Mouse (Mus musculus): ENCODE measurements around the gene Adap1. TPM values are rescaled to one million over a fixed set of nuclear protein-coding genes. Genes with fewer than 3 reads are reported as not detected.
A peak's percentile ranks its signal among the peaks of the same experiment; 100 is the strongest.

The Adap1 gene
- polyA plus RNA-seq, 1 experiment from 2014 or later = 7.7 TPM

DNA sequence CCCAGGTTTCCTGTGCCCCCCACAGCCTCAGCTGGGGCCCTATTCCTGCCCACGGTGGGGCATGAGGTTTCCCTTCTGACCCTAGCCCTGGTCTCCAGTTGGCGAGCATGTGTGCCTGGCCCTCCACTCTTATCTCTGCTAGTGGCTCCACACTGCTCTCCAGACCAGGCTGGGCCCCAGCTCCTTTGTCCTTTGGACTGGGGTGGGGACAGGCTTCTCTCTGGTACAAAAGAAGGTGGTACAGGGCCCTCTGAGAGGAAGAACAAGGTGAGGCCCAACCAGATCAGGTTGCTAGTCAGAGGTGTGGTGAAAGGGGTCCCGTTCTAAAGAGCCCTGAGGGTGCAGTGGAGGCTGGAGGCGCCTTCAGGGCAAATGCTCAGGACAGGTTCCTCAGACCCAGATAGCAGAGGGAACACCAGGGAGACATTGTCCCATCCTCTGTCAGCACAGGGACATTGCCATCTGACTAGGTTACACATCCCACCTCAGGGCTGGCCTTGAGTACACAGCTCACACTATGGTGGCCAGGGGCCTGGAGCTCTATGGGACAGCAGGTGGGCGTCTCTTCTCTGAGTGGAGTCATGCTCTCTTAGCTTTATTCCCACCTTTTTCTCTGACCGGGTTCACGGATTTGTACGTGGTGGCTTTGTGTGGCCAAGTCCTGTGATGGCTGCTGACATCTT lies 7.3 kb upstream of the Adap1 start:
- ATAC-seq (ENCODE audit: insufficient read depth, low FRiP score, low TSS enrichment) = no peak
- H3K4me3 ChIP-seq (ENCODE audit: low read depth, low read length) = no peak overlapping the region
- H3K4me2 ChIP-seq (ENCODE audit: low read depth) = no peak overlapping the region
- peaks cover 6% of the 10 kb centered on the region; the same call in 1 of the 2 replicates for H3K36me3 ChIP-seq (ENCODE audit: control insufficient read depth, insufficient read depth, low read length)
- no peaks in the 10 kb centered on the region for H3K27me3 ChIP-seq (ENCODE audit: control insufficient read depth, insufficient read depth, low read length)
- H3K9me3 ChIP-seq (ENCODE audit: control insufficient read depth, low read length) = no peaks in the 10 kb centered on the region
- H3K9ac ChIP-seq (ENCODE audit: low read length) = no peak overlapping the region
- H3K27ac ChIP-seq (ENCODE audit: low read depth, low read length) = no peak overlapping the region
- DNase-seq (ENCODE audit: low spot score) = no peak
- H3K4me1 ChIP-seq (ENCODE audit: control insufficient read depth, insufficient read depth, low read length) = no peaks in the 10 kb centered on the region
- 88% methylated on average over 8 of the region's 8 CpGs for WGBS

DNA sequence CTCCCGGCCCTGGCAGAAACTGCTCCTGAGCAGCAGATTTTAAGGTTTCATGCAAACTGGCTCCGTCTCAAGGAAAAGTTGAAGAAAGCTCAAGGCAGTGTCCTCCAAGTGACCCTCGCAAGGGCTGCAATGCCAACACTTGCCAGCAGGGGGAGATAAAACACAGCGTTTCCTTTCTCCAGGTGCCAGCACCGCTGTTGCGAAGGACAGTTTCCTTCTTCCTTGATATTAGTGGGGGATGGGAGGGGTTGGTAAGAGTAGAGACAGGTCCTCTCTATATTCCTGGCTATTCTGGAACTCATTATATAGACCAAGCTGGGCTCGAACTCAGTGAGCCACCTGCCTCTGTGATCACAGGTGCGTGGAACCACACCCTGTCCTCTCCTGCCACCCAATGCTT lies 6.3 kb upstream of the Adap1 start:
- 0 out of 2 replicates have a peak, but pooled peaks have one; percentile 16 for ATAC-seq (ENCODE audit: insufficient read depth, low FRiP score, low TSS enrichment)

GRCm38 (mm10) chr5:139330766-139331165 lies 5.3 kb upstream of the Adap1 start:
- no peak for DNase-seq (ENCODE audit: low spot score)
- no peak for ATAC-seq (ENCODE audit: insufficient read depth, low FRiP score, low TSS enrichment)
- no peak overlapping the region for H3K4me3 ChIP-seq (ENCODE audit: low read depth, low read length)
- peaks cover 7% of the 10 kb centered on the region for H3K27me3 ChIP-seq (ENCODE audit: control insufficient read depth, insufficient read depth, low read length)
- H3K27ac ChIP-seq (ENCODE audit: low read depth, low read length) = no peak overlapping the region
- WGBS = 78% methylated on average over 7 of the region's 7 CpGs
- no peak overlapping the region for H3K4me2 ChIP-seq (ENCODE audit: low read depth)
- no peak overlapping the region for H3K9ac ChIP-seq (ENCODE audit: low read length)
- no peaks in the 10 kb centered on the region for H3K9me3 ChIP-seq (ENCODE audit: control insufficient read depth, low read length)
- H3K36me3 ChIP-seq (ENCODE audit: control insufficient read depth, insufficient read depth, low read length) = no peaks in the 10 kb centered on the region
- H3K4me1 ChIP-seq (ENCODE audit: control insufficient read depth, insufficient read depth, low read length) = no peaks in the 10 kb centered on the region

More for the DNA sequence above, 6.3 kb upstream of the Adap1 start:
- H3K4me2 ChIP-seq (ENCODE audit: low read depth) = no peak overlapping the region
- H3K27me3 ChIP-seq (ENCODE audit: control insufficient read depth, insufficient read depth, low read length) = no peaks in the 10 kb centered on the region
- H3K4me3 ChIP-seq (ENCODE audit: low read depth, low read length) = no peak overlapping the region
- WGBS = 23% methylated on average over 8 of the region's 8 CpGs
- H3K9me3 ChIP-seq (ENCODE audit: control insufficient read depth, low read length) = no peaks in the 10 kb centered on the region
- DNase-seq (ENCODE audit: low spot score) = peak; percentile 82
- no peaks in the 10 kb centered on the region for H3K4me1 ChIP-seq (ENCODE audit: control insufficient read depth, insufficient read depth, low read length)
- H3K9ac ChIP-seq (ENCODE audit: low read length) = no peak overlapping the region
- peaks cover 4% of the 10 kb centered on the region; the same call in 1 of the 2 replicates for H3K36me3 ChIP-seq (ENCODE audit: control insufficient read depth, insufficient read depth, low read length)
- no peak overlapping the region for H3K27ac ChIP-seq (ENCODE audit: low read depth, low read length)

DNA sequence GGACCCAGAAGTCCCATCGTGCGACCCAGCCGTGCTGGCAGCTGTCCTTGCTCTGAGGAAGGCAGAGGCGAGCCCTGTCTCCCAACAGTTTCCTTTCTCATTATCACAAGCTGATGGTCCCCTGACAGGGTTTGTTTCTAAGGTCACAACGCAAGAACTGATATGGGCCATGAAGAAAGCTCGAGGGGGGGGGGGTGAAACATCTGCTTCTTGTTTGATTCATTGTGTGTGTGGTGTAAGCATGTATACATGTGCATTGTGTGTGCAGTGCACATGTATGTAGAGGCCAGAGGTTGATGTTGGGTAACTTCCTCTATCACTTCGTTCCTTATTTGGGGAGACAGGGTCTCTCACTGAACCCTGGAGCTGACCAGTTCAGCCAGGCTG lies 2.2 kb upstream of the Adap1 start:
- no peak overlapping the region for H3K9ac ChIP-seq (ENCODE audit: low read length)
- no peak for DNase-seq (ENCODE audit: low spot score)
- peaks cover 34% of the 10 kb centered on the region for H3K27me3 ChIP-seq (ENCODE audit: control insufficient read depth, insufficient read depth, low read length)
- H3K4me2 ChIP-seq (ENCODE audit: low read depth) = no peak overlapping the region
- 72% methylated on average over 7 of the region's 7 CpGs for WGBS
- H3K9me3 ChIP-seq (ENCODE audit: control insufficient read depth, low read length) = no peaks in the 10 kb centered on the region
- H3K4me3 ChIP-seq (ENCODE audit: low read depth, low read length) = no peak overlapping the region
- no peak overlapping the region for H3K27ac ChIP-seq (ENCODE audit: low read depth, low read length)
- ATAC-seq (ENCODE audit: insufficient read depth, low FRiP score, low TSS enrichment) = no peak
- H3K4me1 ChIP-seq (ENCODE audit: control insufficient read depth, insufficient read depth, low read length) = peaks cover 4% of the 10 kb centered on the region; the same call in 1 of the 2 replicates
- H3K36me3 ChIP-seq (ENCODE audit: control insufficient read depth, insufficient read depth, low read length) = no peaks in the 10 kb centered on the region

DNA sequence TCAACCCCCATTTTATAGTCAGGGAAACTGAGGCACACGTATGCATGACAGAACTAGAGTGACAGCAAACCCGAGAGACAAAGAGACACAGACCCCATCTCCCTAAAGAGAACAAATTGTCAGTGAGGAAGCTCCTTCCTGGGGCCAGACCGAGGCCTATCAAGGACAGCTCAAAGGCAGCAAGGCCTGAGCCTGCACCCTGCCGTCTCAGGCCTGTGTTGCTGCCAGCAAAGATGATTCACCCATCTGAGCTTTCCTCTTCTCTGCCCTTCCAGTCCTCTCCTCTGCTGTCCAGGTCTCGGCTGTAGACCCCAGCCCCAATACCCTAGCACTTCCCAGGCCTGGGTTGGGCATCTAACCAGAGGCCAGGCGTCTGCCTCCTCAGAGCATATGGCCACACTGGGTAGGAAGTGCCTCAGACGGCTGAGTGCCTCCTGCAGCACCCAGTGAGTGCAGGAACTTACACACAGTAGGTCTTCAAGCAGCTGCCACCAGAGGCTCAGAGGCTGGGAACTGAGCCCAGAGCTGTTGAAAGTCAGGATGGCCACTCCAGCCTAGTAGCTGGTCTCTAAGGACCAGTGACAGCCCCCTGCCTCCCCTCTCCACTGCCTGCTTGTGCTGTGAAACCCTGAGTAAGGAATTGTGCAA lies 1.7 kb upstream of the Adap1 start:
- Histone ChIP-seq H3K4me1 (ENCODE audit: control insufficient read depth, insufficient read depth, low read length) (peaks cover 4% of the 10 kb centered on the region; the same call in 1 of the 2 replicates), H3K9ac (ENCODE audit: low read length) (no peak overlapping the region), H3K4me3 (ENCODE audit: low read depth, low read length) (no peak overlapping the region), H3K27me3 (ENCODE audit: control insufficient read depth, insufficient read depth, low read length) (peaks cover 34% of the 10 kb centered on the region), H3K9me3 (ENCODE audit: control insufficient read depth, low read length) (no peaks in the 10 kb centered on the region), H3K4me2 (ENCODE audit: low read depth) (no peak overlapping the region), H3K36me3 (ENCODE audit: control insufficient read depth, insufficient read depth, low read length) (no peaks in the 10 kb centered on the region), H3K27ac (ENCODE audit: low read depth, low read length) (no peak overlapping the region)
- ATAC-seq (ENCODE audit: insufficient read depth, low FRiP score, low TSS enrichment) = no peak
- no peak for DNase-seq (ENCODE audit: low spot score)
- 73% methylated on average over 7 of the region's 7 CpGs for WGBS

- peaks cover 4% of the 10 kb centered on the region; the same call in 1 of the 2 replicates for H3K4me1 ChIP-seq (ENCODE audit: control insufficient read depth, insufficient read depth, low read length)
- DNase-seq (ENCODE audit: low spot score) = no peak
- no peak overlapping the region for H3K4me3 ChIP-seq (ENCODE audit: low read depth, low read length)
- no peak overlapping the region for H3K4me2 ChIP-seq (ENCODE audit: low read depth)
- ATAC-seq (ENCODE audit: insufficient read depth, low FRiP score, low TSS enrichment) = no peak
- H3K27ac ChIP-seq (ENCODE audit: low read depth, low read length) = no peak overlapping the region
- H3K36me3 ChIP-seq (ENCODE audit: control insufficient read depth, insufficient read depth, low read length) = no peaks in the 10 kb centered on the region
- WGBS = 58% methylated on average over 13 of the region's 13 CpGs
- peaks cover 34% of the 10 kb centered on the region for H3K27me3 ChIP-seq (ENCODE audit: control insufficient read depth, insufficient read depth, low read length)
- H3K9me3 ChIP-seq (ENCODE audit: control insufficient read depth, low read length) = no peaks in the 10 kb centered on the region
- no peak overlapping the region for H3K9ac ChIP-seq (ENCODE audit: low read length)
Measured at GRCm38 (mm10) chr5:139326111-139326696, 782 bp upstream of the Adap1 start.

DNA sequence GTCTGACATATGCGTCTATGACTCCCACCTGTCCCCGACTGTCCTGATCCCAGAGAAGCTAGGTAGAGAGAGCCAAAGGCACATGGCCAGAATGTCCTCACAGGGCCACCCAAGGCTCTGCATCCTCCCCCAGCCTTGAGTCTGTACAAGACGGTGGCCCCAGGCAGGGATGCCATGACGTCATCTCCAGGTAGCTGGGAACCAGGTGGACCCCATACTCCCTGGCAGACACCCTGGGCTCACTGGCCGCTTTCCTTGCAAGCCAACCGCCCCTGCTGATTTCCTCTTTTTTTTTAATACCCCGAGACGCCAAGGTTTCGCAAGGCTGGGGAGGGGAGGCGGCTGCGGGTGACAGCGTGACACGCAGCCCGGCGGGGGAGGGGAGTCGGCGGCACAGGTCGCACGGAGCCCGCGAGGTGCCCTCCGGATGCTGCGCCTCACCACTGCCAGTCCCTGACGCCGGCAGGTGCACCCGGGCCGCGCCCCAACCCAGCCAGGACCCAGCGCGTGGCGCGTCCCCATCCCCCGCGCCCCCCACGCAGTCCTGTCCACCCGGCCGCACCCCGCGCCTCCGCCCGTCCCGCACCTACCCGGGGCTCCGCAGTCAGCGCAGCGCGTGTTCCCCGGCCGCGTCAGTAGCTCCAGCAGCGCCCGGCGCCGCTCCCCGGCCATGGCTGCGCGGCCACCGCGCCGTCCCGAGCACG lies 579 bp downstream of the Adap1 start:
- Histone ChIP-seq H3K9me3 (ENCODE audit: control insufficient read depth, low read length) (no peaks in the 10 kb centered on the region), H3K9ac (ENCODE audit: low read length) (peak overlapping the region; percentile 67), H3K27me3 (ENCODE audit: control insufficient read depth, insufficient read depth, low read length) (peaks cover 34% of the 10 kb centered on the region), H3K4me3 (ENCODE audit: low read depth, low read length) (peak overlapping the region; percentile 63), H3K4me2 (ENCODE audit: low read depth) (peak overlapping the region; percentile 99), H3K4me1 (ENCODE audit: control insufficient read depth, insufficient read depth, low read length) (peaks cover 4% of the 10 kb centered on the region; the same call in 1 of the 2 replicates), H3K36me3 (ENCODE audit: control insufficient read depth, insufficient read depth, low read length) (no peaks in the 10 kb centered on the region), H3K27ac (ENCODE audit: low read depth, low read length) (0 out of 2 replicates have a peak overlapping the region, but pooled peaks have one; percentile 8)
- WGBS = 3% methylated on average over 49 of the region's 62 CpGs
- ATAC-seq (ENCODE audit: insufficient read depth, low FRiP score, low TSS enrichment) = peak; percentile 38; the same call in 1 of the 2 replicates
- no peak for DNase-seq (ENCODE audit: low spot score)

DNA sequence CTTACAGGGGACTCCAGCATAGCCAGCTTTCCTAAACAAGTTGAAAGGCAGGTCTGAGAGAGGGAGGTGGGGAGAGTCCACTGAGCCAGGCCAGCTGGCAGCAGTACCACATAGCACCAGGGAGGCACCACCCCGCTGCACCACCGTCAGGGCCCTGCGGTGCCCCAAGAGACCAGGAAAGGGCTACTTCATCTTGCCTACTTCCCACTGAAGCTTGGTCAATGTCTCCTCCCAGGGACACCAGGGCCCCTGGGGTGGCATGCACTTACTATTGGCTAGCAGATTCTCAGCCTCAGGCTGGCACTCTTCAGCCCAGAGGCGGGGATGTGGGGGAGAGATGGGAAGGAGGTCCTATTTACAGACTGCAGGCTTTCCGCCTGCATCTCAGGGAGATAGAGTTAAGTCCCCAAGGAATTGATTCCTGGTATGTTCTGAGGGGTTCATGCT lies 1.4 kb downstream of the Adap1 start:
- DNase-seq (ENCODE audit: low spot score) (no peak), ATAC-seq (ENCODE audit: insufficient read depth, low FRiP score, low TSS enrichment) (no peak)
- Histone ChIP-seq H3K36me3 (ENCODE audit: control insufficient read depth, insufficient read depth, low read length) (no peaks in the 10 kb centered on the region), H3K27me3 (ENCODE audit: control insufficient read depth, insufficient read depth, low read length) (peaks cover 34% of the 10 kb centered on the region), H3K27ac (ENCODE audit: low read depth, low read length) (no peak overlapping the region), H3K9me3 (ENCODE audit: control insufficient read depth, low read length) (no peaks in the 10 kb centered on the region), H3K9ac (ENCODE audit: low read length) (no peak overlapping the region), H3K4me1 (ENCODE audit: control insufficient read depth, insufficient read depth, low read length) (peaks cover 4% of the 10 kb centered on the region; the same call in 1 of the 2 replicates), H3K4me2 (ENCODE audit: low read depth) (no peak overlapping the region; the same call in 1 of the 2 replicates), H3K4me3 (ENCODE audit: low read depth, low read length) (no peak overlapping the region)
- 74% methylated on average over 5 of the region's 5 CpGs for WGBS

All from neural tube, embryonic 11.5 days (tissue).